Mouse (Mus musculus) testis, adult 2 months (tissue): ENCODE measurements around the gene Irf9.

Source experiments
- CTCF ChIP-seq: fragments of 200-500 bp; IDR thresholded peaks from 2 replicates; pipeline ENCODE4 v1.5.1; 2012; ENCODE audit warnings: low read depth, mild to moderate bottlenecking, inconsistent platforms, low read length, moderate library complexity; ENCODE audit not compliant: control insufficient read depth, insufficient read depth, insufficient replicate concordance
- POLR2A ChIP-seq: fragments of 200-500 bp; IDR thresholded peaks from 2 replicates; pipeline ENCODE4 v1.6.1; 2012; ENCODE audit warnings: low read depth, mild to moderate bottlenecking, inconsistent platforms, low read length, moderate library complexity; ENCODE audit not compliant: control insufficient read depth

GRCm38 (mm10) chr14:55579511-55580496 is 23.6 kb upstream of the Irf9 start:
- TF ChIP-seq CTCF (no peak), POLR2A (no peak)
